Mouse (Mus musculus): ENCODE measurements around the gene Tac2. TPM values are rescaled to one million over a fixed set of nuclear protein-coding genes. Genes with fewer than 3 reads are reported as not detected.
A peak's percentile ranks its signal among the peaks of the same experiment; 100 is the strongest.

Gene Tac2
- not detected for total RNA-seq (2021)
- 0.18 and 0.38 TPM in 2 replicates for polyA plus RNA-seq (2012; rRNA removed)
- long read RNA-seq, partial matches to known transcripts, result 0 of 1 reads
- long read RNA-seq, other reads (novel, unspliced or antisense), result 0 of 1 reads

GRCm38 (mm10) chr10:127724178-127724577 lies at the start of gene Tac2:
Tac2 (plus strand) TSS chr10:127724478.
- DNase-seq, result no peak

DNA sequence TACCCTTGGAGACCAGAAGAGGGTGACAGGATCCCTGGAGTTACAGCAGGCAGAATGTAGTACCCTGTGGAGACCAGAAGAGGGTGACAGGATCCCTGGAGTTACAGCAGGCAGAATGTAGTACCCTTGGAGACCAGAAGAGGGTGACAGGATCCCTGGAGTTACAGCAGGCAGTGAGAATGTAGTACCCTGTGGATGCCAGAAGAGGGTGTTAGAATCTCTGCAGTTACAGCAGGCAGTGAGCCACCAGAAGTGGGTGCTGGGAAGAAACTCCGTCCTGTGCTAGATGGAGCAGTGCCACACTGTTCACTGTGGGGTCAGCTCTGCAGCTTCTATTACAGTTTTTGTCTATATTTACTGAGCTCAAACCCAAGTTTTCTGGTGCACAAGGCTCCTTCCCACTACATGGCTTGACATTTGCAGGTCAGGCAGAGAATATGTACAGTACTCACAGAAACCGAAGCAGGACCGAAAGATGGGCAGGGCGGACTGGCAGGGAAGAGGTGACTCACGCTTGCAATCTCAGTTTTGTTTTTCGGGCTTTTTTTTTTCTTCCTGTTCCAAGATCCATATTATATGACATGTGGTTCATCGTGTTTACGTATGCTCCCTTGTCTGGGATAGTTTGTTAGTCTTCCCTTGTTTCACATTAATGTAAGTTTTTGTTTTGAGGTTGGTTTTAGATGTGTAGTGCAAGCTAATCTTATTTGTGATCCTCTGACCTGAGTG lies 49.3 kb upstream of the Tac2 start:
- peak; percentile 91 for DNase-seq

GRCm38 (mm10) chr10:127675859-127676398 lies 48.3 kb upstream of the Tac2 start:
- peak; percentile 51 for DNase-seq

- peak; percentile 96 for DNase-seq
Observed at GRCm38 (mm10) chr10:127676691-127677548, 47.4 kb upstream of the Tac2 start.

DNA sequence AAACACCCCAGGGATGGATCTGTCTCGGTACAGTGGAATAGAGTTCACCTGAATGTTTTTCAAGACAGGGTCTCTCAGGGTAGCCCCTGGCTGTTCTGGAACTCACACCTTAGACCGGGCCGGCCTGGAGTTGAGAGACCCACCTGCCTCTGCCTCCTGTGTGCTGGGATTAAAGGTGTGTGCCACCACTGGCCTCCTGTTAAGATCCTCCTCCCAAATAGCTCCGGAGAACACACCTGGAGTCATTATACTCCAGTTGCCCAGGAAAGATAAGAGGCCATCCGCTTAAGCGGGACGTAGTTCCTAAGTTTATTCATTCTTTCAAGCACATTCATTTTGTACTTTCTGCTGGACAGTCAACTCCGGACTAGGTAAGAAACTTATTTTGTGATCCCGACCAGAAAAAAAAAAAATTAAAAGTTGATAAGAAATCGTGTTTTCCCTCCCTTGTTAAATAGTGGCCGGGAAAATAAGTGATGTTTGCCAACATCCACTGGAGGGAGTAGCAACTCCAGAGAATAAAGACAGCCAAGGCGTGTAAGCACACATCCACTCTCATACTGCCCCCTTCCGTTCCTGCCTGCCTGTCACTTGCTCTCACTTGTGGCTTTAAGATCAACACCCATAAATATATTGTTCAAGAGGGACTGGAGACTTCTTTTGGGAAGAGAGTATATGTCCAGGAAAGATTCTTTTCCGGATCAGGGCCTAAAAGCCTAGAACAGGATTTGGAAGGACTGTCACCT lies 46.5 kb upstream of the Tac2 start:
- DNase-seq, result peak; percentile 76

DNA sequence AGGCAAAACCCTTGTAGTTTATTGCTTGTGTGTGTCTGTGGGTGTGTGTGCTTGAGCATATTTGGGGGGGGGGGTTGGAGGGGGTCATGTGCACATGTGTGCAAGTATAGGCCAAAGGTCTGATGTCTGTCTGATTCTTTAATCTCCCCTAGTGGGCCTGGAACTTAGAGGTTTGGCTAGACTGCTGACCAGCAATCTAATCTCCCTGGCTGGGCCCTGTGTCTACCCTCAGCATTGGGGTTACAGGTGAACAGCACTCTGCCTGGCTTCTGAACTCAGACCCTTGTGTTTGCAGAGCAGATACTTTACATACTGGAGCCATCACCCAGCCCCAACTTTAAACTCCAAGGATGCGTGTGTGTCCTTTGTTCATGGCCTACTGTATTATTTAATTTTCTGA lies 45.1 kb upstream of the Tac2 start:
- DNase-seq, result no peak

DNA sequence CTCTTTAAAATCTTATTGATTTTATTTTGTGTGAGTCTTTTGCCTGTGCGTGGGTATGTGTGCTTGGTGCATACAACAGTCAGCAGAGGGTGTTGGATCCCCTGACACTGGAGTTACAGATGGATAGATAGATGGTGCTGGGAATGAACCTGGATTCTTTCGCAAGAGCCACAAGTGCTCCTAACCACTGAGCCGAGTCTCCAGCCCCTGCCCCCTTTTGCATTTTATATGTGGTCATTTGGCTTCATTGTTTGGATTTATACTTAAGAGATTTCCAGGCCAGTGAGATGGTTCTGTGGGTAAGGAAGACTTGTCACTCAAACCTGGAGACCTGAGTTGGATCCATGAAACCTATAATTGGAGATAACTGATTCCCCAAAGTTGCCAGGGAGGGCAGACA lies 44.4 kb upstream of the Tac2 start:
- no peak for DNase-seq

GRCm38 (mm10) chr10:127682886-127683285 lies 41.4 kb upstream of the Tac2 start:
- DNase-seq, result no peak

DNA sequence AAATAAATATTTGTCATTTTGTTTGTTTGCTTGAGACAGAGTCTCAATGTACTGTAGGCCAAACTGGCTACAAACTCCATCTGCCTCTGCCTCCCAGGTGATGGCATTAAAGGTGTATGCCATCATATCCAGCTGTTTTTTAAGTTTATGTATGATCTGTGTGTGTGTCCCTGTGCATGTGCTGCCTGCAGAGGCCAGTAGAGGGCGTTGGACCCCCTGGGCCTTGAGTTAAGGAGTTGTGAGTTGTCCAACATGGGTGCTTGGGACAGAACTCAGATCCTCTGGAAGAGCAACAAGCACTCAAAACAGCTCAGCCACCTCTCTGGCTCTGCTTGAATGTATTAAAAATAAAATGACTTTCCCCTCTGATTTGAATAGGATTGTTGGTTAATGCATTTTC lies 33.2 kb upstream of the Tac2 start:
- no peak for DNase-seq

DNA sequence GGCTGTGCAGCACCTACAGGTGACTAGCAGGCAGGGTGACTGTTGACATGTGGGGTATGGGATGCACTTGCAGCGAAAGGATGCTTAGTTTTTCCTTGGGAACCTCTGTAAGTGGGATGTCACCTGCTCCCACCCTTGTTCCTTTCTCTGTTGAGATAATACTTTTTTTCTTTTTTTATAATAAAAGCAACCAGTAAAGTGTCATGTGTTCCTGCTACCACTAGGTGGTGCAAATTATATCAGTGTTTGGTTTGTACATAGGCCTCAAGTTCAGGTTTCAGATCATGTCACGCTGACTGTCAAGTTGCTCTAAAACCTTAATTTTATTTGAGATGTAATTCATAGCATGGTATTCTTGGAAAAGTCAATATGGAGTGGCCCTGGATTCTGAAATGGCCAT lies 29.6 kb upstream of the Tac2 start:
- DNase-seq, result no peak

DNA sequence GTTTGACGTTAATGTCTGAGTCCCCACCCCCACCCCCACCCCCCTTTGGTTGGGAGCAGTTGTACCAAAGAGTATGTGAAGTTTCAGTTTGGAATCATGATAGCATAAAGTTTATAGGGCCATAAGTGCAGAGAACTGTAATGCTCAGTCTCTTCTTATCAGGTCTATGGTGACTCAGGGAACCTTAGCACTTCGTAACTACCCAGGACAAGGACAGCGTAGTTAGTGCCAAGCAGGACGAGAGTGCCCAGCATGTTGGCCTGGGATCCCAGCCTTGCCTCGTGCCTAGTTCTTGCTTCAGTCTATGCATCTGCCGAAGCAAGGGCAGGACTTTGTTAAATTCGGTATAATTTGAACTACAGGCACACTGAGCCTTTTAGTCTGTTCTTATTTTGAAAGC lies 28.5 kb upstream of the Tac2 start:
- DNase-seq, result peak; percentile 78

GRCm38 (mm10) chr10:127698966-127699365 lies 25.3 kb upstream of the Tac2 start:
- peak; percentile 88 for DNase-seq

- DNase-seq, result no peak
Observed at GRCm38 (mm10) chr10:127703299-127703698, 21.0 kb upstream of the Tac2 start.

DNA sequence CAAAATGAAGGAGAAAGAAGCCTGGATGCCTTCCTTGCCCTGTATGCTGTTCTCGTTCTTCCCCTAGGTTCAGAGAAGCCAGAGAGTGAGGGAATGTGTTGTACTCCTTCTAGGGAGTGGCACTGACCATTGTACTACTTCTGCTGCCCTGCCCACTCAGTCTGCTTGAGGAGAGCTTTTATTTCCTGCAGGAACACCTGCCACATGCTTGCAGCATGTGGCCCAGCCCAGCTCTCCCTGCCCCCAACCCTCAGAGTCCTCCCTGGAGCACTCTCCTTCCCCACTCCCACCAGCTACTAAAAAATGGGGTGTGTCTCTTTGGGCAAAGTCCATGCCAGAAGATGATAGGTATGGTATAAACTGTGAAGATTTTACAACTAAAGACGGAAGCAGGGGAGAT lies 20.0 kb upstream of the Tac2 start:
- no peak for DNase-seq

DNA sequence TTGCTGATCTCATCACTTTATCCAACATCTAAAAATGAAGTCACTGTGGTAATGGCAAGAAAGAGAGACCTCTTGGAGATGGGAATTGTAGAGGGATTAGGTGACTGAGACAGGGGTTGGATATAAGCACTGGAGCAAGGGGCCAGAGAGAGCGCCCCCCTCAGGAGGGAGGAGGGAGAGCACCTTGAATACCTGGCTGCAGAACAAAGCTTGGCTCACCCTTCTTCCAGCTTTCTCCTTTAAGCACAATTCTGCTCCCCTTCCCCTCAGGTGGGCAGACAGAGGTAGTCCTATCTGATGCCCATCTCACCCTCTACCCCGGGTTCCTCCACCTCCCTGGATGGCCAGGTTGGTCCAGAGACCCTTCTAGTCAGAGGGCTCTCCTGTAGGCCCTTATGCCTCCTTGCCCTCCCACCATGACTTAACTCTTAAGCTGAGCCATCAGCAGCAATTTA lies 19.5 kb upstream of the Tac2 start, which contains the start of gene Myo1a:
TSS of gene Myo1a (plus strand) at position 405 of the 455 bp plus-strand sequence.
- DNase-seq, result no peak

DNA sequence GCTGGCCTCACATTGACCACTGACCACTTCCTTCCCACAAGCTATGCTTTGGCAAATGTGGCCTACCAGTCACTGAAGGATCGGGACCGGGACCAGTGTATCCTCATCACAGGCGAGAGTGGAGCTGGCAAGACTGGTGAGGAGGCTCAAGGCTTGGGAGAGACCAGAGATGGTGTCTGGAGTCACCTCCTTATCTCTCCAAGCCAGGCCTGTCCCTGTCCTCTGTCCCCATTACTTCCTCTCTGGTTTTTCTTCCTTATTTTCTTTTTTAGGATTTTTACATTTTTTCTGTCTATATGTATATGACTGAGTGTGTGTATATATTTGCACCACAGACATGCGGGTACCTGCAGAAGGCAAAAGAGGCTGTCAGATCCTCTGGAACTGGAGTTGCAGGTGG lies 18.5 kb upstream of the Tac2 start:
- DNase-seq, result no peak

DNA sequence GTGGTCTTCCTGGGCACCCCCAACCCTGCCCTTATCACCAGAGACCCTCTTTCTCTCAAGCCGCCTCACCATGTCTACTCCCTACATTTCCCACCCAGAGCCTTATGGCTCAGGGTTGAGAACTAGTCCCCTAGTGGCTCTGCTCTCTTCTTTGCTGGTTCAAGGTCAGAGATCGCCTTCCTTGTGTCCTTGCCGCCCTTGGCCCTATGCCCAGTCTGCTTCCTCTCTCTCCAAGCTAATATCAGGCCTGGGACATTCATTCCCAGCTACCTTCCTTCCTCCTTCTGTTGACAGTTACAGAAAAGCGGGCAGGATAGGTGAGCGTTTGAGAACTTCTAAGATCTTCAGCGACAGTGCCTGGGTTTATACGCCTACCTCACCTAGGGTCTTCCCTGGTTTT lies 16.6 kb upstream of the Tac2 start:
- peak; percentile 87 for DNase-seq

GRCm38 (mm10) chr10:127708850-127709370 lies 15.4 kb upstream of the Tac2 start:
- DNase-seq, result peak; percentile 44

- DNase-seq, result no peak
Observed at GRCm38 (mm10) chr10:127710331-127710730, 13.9 kb upstream of the Tac2 start.

DNA sequence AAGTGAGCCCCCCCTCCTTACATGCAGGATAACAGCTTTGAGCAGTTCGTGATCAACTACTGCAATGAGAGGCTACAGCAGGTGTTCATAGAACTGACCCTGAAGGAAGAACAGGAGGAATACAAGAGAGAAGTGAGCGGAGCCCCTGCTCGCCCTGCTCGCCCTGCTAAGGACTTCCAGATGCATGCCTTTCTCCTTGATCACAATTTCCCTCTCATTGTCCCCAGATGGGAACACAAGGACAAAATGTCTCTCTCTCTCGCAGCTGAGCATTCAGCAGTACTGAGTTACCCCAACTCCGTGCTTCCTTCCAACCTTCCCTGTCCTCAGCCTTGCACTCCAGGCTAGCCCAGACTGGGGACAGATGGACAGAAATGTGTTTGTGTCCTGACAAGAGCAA lies 11.5 kb upstream of the Tac2 start:
- no peak for DNase-seq

- no peak for DNase-seq
Observed at GRCm38 (mm10) chr10:127721671-127722418, 2.4 kb upstream of the Tac2 start.

Measured in adrenal gland, adult 2 months (tissue).